Mouse (Mus musculus): Measurements from ENCODE around the gene Cda.

Cda gene

GRCm38 (mm10) chr4:138303011-138303410, 64.8 kb downstream of the Cda start:
- no peak for DNase-seq

- no peak for DNase-seq
Observed at GRCm38 (mm10) chr4:138301271-138301780, 66.5 kb downstream of the Cda start.

DNA sequence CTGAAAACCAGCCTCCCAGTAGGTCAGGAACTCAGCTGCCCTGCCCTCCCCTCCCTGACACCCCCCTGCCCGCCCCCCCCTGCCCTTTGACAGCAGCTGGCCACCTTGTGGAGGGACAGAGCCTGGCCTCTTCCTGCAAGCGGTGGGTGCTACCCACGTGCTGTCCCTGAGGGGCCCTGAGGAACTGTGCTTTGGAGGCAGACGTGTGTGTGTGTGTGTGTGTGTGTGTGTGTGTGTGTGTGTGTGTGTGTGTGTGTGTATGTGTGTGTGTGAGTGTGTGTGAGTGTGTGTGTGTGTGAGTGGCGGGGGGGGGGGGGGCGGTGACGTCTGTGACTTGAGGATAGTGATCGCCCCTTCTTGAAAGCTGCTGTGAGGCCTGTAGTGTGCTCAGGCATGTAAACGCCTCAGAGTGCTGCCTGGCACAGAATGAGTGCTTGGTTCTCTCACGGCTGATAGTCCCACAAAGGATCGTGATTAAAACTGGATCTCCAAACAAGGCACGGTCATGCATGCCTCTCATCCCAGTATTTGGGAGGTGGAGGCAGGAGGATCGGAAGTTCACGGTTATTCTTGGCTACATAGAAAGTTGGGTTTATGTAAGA, 73.7 kb downstream of the Cda start:
- no peak for DNase-seq

- DNase-seq, result no peak
Observed at GRCm38 (mm10) chr4:138293261-138293948, 74.4 kb downstream of the Cda start.

DNA sequence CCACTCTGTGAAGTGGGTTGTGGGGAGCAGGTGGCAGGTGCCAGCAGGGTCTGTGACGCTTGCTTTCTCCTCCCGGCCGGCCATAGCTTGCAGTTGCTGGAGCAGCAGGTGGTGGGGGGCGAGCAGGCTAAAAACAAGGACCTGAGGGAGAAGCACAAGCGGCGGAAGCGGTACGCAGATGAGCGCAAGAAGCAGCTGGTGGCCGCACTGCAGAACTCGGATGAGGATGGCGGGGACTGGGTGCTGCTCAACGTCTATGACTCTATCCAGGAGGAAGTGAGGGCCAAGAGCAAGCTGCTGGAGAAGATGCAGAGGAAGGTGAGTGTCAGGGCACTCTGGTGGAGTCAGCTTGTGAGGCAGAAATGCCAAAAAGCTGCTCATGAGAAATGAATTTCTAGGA, 75.8 kb downstream of the Cda start:
- no peak for DNase-seq

- DNase-seq, result no peak
Observed at GRCm38 (mm10) chr4:138288691-138289090, 79.1 kb downstream of the Cda start.

Data from right cerebral cortex, postnatal 14 days (tissue).